Mouse (Mus musculus) cortical plate, adult 2 months (tissue): Measurements from ENCODE around the gene Nhej1.

Experiments
- CTCF ChIP-seq: fragments of 200-500 bp; IDR thresholded peaks from 2 replicates; pipeline ENCODE4 v1.5.1; 2011; ENCODE audit warnings: mild to moderate bottlenecking, control low read depth, low read length; ENCODE audit not compliant: insufficient read depth; ENCODE audit errors: extremely low read depth
- POLR2A ChIP-seq: fragments of 200-500 bp; IDR thresholded peaks from 2 replicates; pipeline ENCODE4 v1.6.1; 2011; ENCODE audit warnings: mild to moderate bottlenecking, low read length, control low read depth; ENCODE audit not compliant: insufficient read depth; ENCODE audit errors: extremely low read depth

GRCm38 (mm10) chr1:75014210-75014845, 110.7 kb downstream of the Nhej1 start:
- TF ChIP-seq POLR2A (no peak), CTCF (no peak)
